Mouse (Mus musculus) CH12.LX (cell line): ENCODE data around the gene Syt1. TPM values are rescaled to one million over a fixed set of nuclear protein-coding genes. Genes with fewer than 3 reads are reported as not detected.

Experiments
- DNase-seq: peaks from one replicate; pipeline ENCODE4 v3.0.0-alpha.2; 2013; ENCODE audit errors: extremely low read depth
- H3K27ac ChIP-seq: 2 replicates; pipeline ENCODE4 v1.5.1; 2012; ENCODE audit warnings: low read depth, mild to moderate bottlenecking, control low read depth, moderate library complexity; ENCODE audit not compliant: insufficient read depth
- H3K27me3 ChIP-seq: replicated peaks from 2 replicates; pipeline ENCODE3; 2012; ENCODE audit warnings: inconsistent platforms
- H3K36me3 ChIP-seq, 2 experiments: replicated peaks in 1 of 2; 2 replicates each; pipeline versions ENCODE3 to v1.6.1; 2012; ENCODE audit warnings: inconsistent platforms in 1 of 2, low read length in 1 of 2, mild to moderate bottlenecking in 1 of 2, mixed read lengths in 1 of 2, moderate library complexity in 1 of 2; ENCODE audit not compliant: control insufficient read depth in 1 of 2, insufficient read depth in 1 of 2
- H3K4me1 ChIP-seq, 2 experiments: 2 replicates each; pipeline ENCODE4 v1.6.1; 2012; ENCODE audit warnings: inconsistent platforms in 1 of 2, moderate library complexity in 1 of 2; ENCODE audit not compliant: insufficient read depth in 2 of 2, control insufficient read depth in 1 of 2
- H3K4me2 ChIP-seq: 2 replicates; pipeline ENCODE4 v1.6.1; 2012; ENCODE audit warnings: low read depth, mild to moderate bottlenecking, control low read depth; ENCODE audit not compliant: poor library complexity, insufficient read depth, severe bottlenecking
- H3K4me3 ChIP-seq, 3 experiments: fragments of 150-350 bp in 1 of 3; sonication (generic) in 1 of 3; replicated peaks in 1 of 3; 2 replicates each; pipeline versions ENCODE3 to v1.5.1; 2011 to 2012; ENCODE audit warnings: low read depth in 2 of 3, low read length in 2 of 3, mild to moderate bottlenecking in 2 of 3, moderate library complexity in 2 of 3, control low read depth in 1 of 3, improper control_type of control experiment in 1 of 3, inconsistent platforms in 1 of 3, mixed read lengths in 1 of 3; ENCODE audit not compliant: poor library complexity in 1 of 3
- H3K79me2 ChIP-seq: replicated peaks from 2 replicates; pipeline ENCODE4 v1.6.1; 2012; ENCODE audit warnings: mild to moderate bottlenecking, moderate library complexity; ENCODE audit not compliant: control insufficient read depth, poor library complexity, insufficient read depth, severe bottlenecking; ENCODE audit errors: extremely low read depth
- H3K9ac ChIP-seq: 2 replicates; pipeline ENCODE4 v1.6.1; 2012; ENCODE audit warnings: low read depth, mild to moderate bottlenecking, control low read depth, moderate library complexity; ENCODE audit not compliant: insufficient read depth
- H3K9me3 ChIP-seq: replicated peaks from 2 replicates; pipeline ENCODE3; 2012; ENCODE audit warnings: low read length, inconsistent platforms, mixed read lengths
- BHLHE40 ChIP-seq: IDR thresholded peaks from 2 replicates; pipeline ENCODE4 v1.6.1; 2011; ENCODE audit warnings: mild to moderate bottlenecking, low read depth, low read length, improper control_type of control experiment
- CHD2 ChIP-seq: IDR thresholded peaks from 2 replicates; pipeline ENCODE4 v1.6.1; 2011; ENCODE audit warnings: low read length, improper control_type of control experiment
- EP300 ChIP-seq: IDR thresholded peaks from 2 replicates; pipeline ENCODE4 v1.6.1; 2011; ENCODE audit warnings: low read length, improper control_type of control experiment
- GABPA ChIP-seq: IDR thresholded peaks from 2 replicates; pipeline ENCODE4 v1.6.1; 2012; ENCODE audit warnings: low read depth, low read length, improper control_type of control experiment, inconsistent platforms; ENCODE audit not compliant: insufficient replicate concordance
- HCFC1 ChIP-seq: IDR thresholded peaks from 2 replicates; pipeline ENCODE4 v1.6.1; 2012; ENCODE audit warnings: low read depth, mild to moderate bottlenecking, inconsistent platforms, low read length, improper control_type of control experiment
- IRF4 ChIP-seq: IDR thresholded peaks from 2 replicates; pipeline ENCODE4 v1.6.1; 2014; ENCODE audit warnings: low read depth, mild to moderate bottlenecking, inconsistent platforms, low read length, improper control_type of control experiment
- KAT2A ChIP-seq: IDR thresholded peaks from 2 replicates; pipeline ENCODE4 v1.6.1; 2012; ENCODE audit warnings: low read length, improper control_type of control experiment, inconsistent platforms; ENCODE audit not compliant: insufficient replicate concordance
- MAFK ChIP-seq: IDR thresholded peaks from 2 replicates; pipeline ENCODE4 v1.6.1; 2011; ENCODE audit warnings: low read length, improper control_type of control experiment; ENCODE audit not compliant: insufficient replicate concordance
- MAX ChIP-seq: IDR thresholded peaks from 2 replicates; pipeline ENCODE4 v1.6.1; 2011; ENCODE audit warnings: low read length, improper control_type of control experiment
- MAZ ChIP-seq: IDR thresholded peaks from 2 replicates; pipeline ENCODE4 v1.6.1; 2012; ENCODE audit warnings: low read depth, mild to moderate bottlenecking, inconsistent platforms, low read length, improper control_type of control experiment, moderate library complexity
- MEF2A ChIP-seq: IDR thresholded peaks from 2 replicates; pipeline ENCODE4 v1.6.1; 2014; ENCODE audit warnings: low read depth, mild to moderate bottlenecking, inconsistent platforms, low read length, improper control_type of control experiment, borderline replicate concordance
- MXI1 ChIP-seq: IDR thresholded peaks from 2 replicates; pipeline ENCODE4 v1.6.1; 2011; ENCODE audit warnings: mild to moderate bottlenecking, low read depth, low read length, improper control_type of control experiment
- MYC ChIP-seq: IDR thresholded peaks from 2 replicates; pipeline ENCODE4 v1.6.1; 2011; ENCODE audit warnings: low read depth, mild to moderate bottlenecking, improper control_type of control experiment, low read length
- NRF1 ChIP-seq: IDR thresholded peaks from 2 replicates; pipeline ENCODE4 v1.6.1; 2014; ENCODE audit warnings: low read depth, mild to moderate bottlenecking, inconsistent platforms, low read length, improper control_type of control experiment, moderate library complexity
- PAX5 ChIP-seq: IDR thresholded peaks from 2 replicates; pipeline ENCODE4 v1.6.1; 2012; ENCODE audit warnings: low read length, inconsistent platforms, mixed read lengths
- POLR2A ChIP-seq: IDR thresholded peaks from 2 replicates; pipeline ENCODE4 v1.6.1; 2011; ENCODE audit warnings: low read depth, mild to moderate bottlenecking, improper control_type of control experiment, low read length
- RAD21 ChIP-seq: IDR thresholded peaks from 2 replicates; pipeline ENCODE4 v1.6.1; 2011; ENCODE audit warnings: low read depth, mild to moderate bottlenecking, low read length, improper control_type of control experiment, moderate library complexity
- RCOR1 ChIP-seq: conservative IDR thresholded peaks from 2 replicates; pipeline ENCODE4 v1.6.1; 2012; ENCODE audit warnings: low read depth, mild to moderate bottlenecking, inconsistent platforms, low read length, improper control_type of control experiment
- SMC3 ChIP-seq: IDR thresholded peaks from 2 replicates; pipeline ENCODE4 v1.6.1; 2011; ENCODE audit warnings: low read depth, low read length, improper control_type of control experiment
- TBP ChIP-seq: conservative IDR thresholded peaks from 2 replicates; pipeline ENCODE4 v1.6.1; 2011; ENCODE audit warnings: low read depth, low read length, improper control_type of control experiment
- UBTF ChIP-seq: IDR thresholded peaks from 2 replicates; pipeline ENCODE4 v1.6.1; 2012; ENCODE audit warnings: low read depth, mild to moderate bottlenecking, inconsistent platforms, low read length, improper control_type of control experiment, moderate library complexity
- USF2 ChIP-seq: conservative IDR thresholded peaks from 2 replicates; pipeline ENCODE4 v1.6.1; 2011; ENCODE audit warnings: low read depth, low read length, improper control_type of control experiment
- ZKSCAN1 ChIP-seq: IDR thresholded peaks from 2 replicates; pipeline ENCODE4 v1.6.1; 2012; ENCODE audit warnings: low read depth, inconsistent platforms, low read length, improper control_type of control experiment, borderline replicate concordance
- ZMIZ1 ChIP-seq: IDR thresholded peaks from 2 replicates; pipeline ENCODE4 v1.6.1; 2012; ENCODE audit warnings: low read depth, mild to moderate bottlenecking, inconsistent platforms, low read length, improper control_type of control experiment
- ZNF384 ChIP-seq: IDR thresholded peaks from 2 replicates; pipeline ENCODE4 v1.6.1; 2012; ENCODE audit warnings: low read depth, low read length, improper control_type of control experiment, inconsistent platforms
- dilution Hi-C: fragments of 300-500 bp; cut with MboI; formaldehyde crosslinking; loops from 2 replicates; pipeline ENCODE4 v1.14.3; 2020; ENCODE audit warnings: low sequenced_read_pairs; ENCODE audit not compliant: extremely low pct_unique_long_range_greater_than_20kb, extremely low pct_ligation_motif_present
- in situ Hi-C: fragments of 300-500 bp; cut with MboI; formaldehyde crosslinking; loops from 3 replicates; pipeline ENCODE4 v1.14.3; 2019; ENCODE audit warnings: low sequenced_read_pairs, low pct_ligation_motif_present, low pct_unique_long_range_greater_than_20kb, mixed read lengths
- polyA plus RNA-seq: library from polyadenylated mRNA; unstranded; fragments of >175 nt; gene quantifications from 2 replicates; pipeline ENCODE4 v1.2.1, GENCODE M21; 2012; ENCODE audit warnings: low read depth; ENCODE audit not compliant: insufficient read length
- total RNA-seq, 2 experiments: library from RNA; depleted of rRNA; stranded (reverse); fragments of 300-350 nt in 1 of 2; fragments of >200 nt in 1 of 2; gene quantifications; 2 replicates each; pipeline ENCODE4 v1.2.3; 2012 to 2014

Syt1 gene
- total and polyA plus RNA-seq, 3 experiments = not detected

GRCm38 (mm10) chr10:108904371-108904770 is 106.4 kb downstream of the Syt1 start:
- Histone ChIP-seq H3K27me3 (no peaks in the 10 kb centered on the region), H3K79me2 (no peaks in the 10 kb centered on the region), H3K9ac (no peak overlapping the region)
- TF ChIP-seq MAX (no peak), KAT2A (no peak), MXI1 (no peak), BHLHE40 (no peak), GABPA (no peak), UBTF (no peak), ZMIZ1 (no peak), USF2 (no peak), POLR2A (no peak), MAFK (no peak), MEF2A (no peak), TBP (no peak)
- TF ChIP-seq, all 38 proteins: peak for 0
- Histone ChIP-seq H3K36me3 (no peaks in the 10 kb centered on the region), H3K27ac (no peak overlapping the region), H3K4me3 (no peak overlapping the region), H3K4me2 (no peak overlapping the region), H3K4me1 (no peaks in the 10 kb centered on the region), H3K9me3 (no peaks in the 10 kb centered on the region)
- no peak for DNase-seq
- in situ Hi-C loops (no loop called here), dilution Hi-C loops (no loop called here)

GRCm38 (mm10) chr10:108896529-108896928 is 114.3 kb downstream of the Syt1 start:
- Histone ChIP-seq H3K4me1 (peaks cover 0 to 3% of the 10 kb centered on the region in 2 experiments; a peak in 1 of 4 replicates), H3K4me3 (no peak overlapping the region), H3K4me2 (no peak overlapping the region), H3K27ac (no peak overlapping the region), H3K9me3 (no peaks in the 10 kb centered on the region), H3K79me2 (no peaks in the 10 kb centered on the region), H3K27me3 (no peaks in the 10 kb centered on the region), H3K36me3 (no peaks in the 10 kb centered on the region), H3K9ac (no peak overlapping the region)
- no peak for DNase-seq
- dilution Hi-C loops (no loop called here), in situ Hi-C loops (no loop called here)
- TF ChIP-seq IRF4 = no peak
- no peak for TF ChIP-seq TBP
- no peak for TF ChIP-seq EP300
- TF ChIP-seq CHD2 = no peak
- TF ChIP-seq HCFC1 = no peak
- no peak for TF ChIP-seq RCOR1
- no peak for TF ChIP-seq MAX
- no peak for TF ChIP-seq GABPA
- TF ChIP-seq ZNF384 = no peak
- TF ChIP-seq ZKSCAN1 = no peak
- TF ChIP-seq MXI1 = no peak
- TF ChIP-seq ZMIZ1 = no peak
- TF ChIP-seq MYC = no peak
- no peak for TF ChIP-seq UBTF
- no peak for TF ChIP-seq NRF1
- TF ChIP-seq MAZ = no peak
- TF ChIP-seq PAX5 = no peak
- no peak for TF ChIP-seq RAD21
- TF ChIP-seq MAFK = no peak
- TF ChIP-seq SMC3 = no peak
